Mouse (Mus musculus) forebrain, postnatal 0 days (tissue): ENCODE measurements around the gene Etv4. TPM values are rescaled to one million over a fixed set of nuclear protein-coding genes. Genes with fewer than 3 reads are reported as not detected.

ENCODE experiments used
- ATAC-seq: fragments of 200-750 bp; cut with Nextera tagmentation; 2 replicates; pipeline ENCODE4 v1.8.0; 2017; ENCODE audit warnings: mild to moderate bottlenecking, moderate library complexity
- DNase-seq: peaks from one replicate; pipeline ENCODE4 v3.0.0-alpha.2; 2015
- H3K27ac ChIP-seq: fragments of 300-500 bp; sonication (generic); 2 replicates; pipeline ENCODE4 v1.5.1; 2014; ENCODE audit warnings: low read depth, mild to moderate bottlenecking, antibody characterized with exemption, low read length, moderate library complexity, mixed read lengths
- H3K27me3 ChIP-seq: fragments of 300-500 bp; sonication (generic); 2 replicates; pipeline ENCODE4 v1.6.1; 2014; ENCODE audit warnings: mild to moderate bottlenecking, low read length, mixed read lengths; ENCODE audit not compliant: insufficient read depth
- H3K36me3 ChIP-seq: fragments of 300-500 bp; sonication (generic); 2 replicates; pipeline ENCODE4 v1.6.1; 2014; ENCODE audit warnings: mild to moderate bottlenecking, moderate library complexity; ENCODE audit not compliant: insufficient read depth
- H3K4me1 ChIP-seq: fragments of 300-500 bp; sonication (generic); 2 replicates; pipeline ENCODE4 v1.6.1; 2014; ENCODE audit warnings: antibody characterized with exemption; ENCODE audit not compliant: insufficient read depth
- H3K4me2 ChIP-seq: fragments of 300-500 bp; sonication (generic); 2 replicates; pipeline ENCODE4 v1.6.1; 2014; ENCODE audit warnings: low read depth, mild to moderate bottlenecking, moderate library complexity
- H3K4me3 ChIP-seq: fragments of 300-500 bp; sonication (generic); 2 replicates; pipeline ENCODE4 v1.5.1; 2014; ENCODE audit warnings: low read depth, low read length, mixed read lengths
- H3K9ac ChIP-seq: fragments of 300-500 bp; sonication (generic); 2 replicates; pipeline ENCODE4 v1.6.1; 2014; ENCODE audit warnings: mild to moderate bottlenecking
- H3K9me3 ChIP-seq: fragments of 300-500 bp; sonication (generic); 2 replicates; pipeline ENCODE4 v1.6.1; 2016; ENCODE audit warnings: low read length
- CTCF ChIP-seq: sonication (generic); IDR thresholded peaks from 2 replicates; pipeline ENCODE4 v1.5.1; 2016; ENCODE audit warnings: antibody characterized with exemption, control low read depth, low read depth
- WGBS: fragments of 180-500 bp; shearing (Covaris S2); extraction: QIAGEN DNeasy Blood & Tissue Kit; methylation state at CpG from one replicate; pipeline ENCODE4 v1.1.7; 2014; 5-methylcytosine and 5-hydroxymethylcytosine counted together
- polyA plus RNA-seq: library from polyadenylated mRNA; unstranded; fragments of >200 nt; fragmentation: Nextera tagmentation; extraction: Ambion mirVana; gene quantifications from 2 replicates; pipeline ENCODE4 v1.2.1, GENCODE M21; 2015
- total RNA-seq: library from RNA; depleted of rRNA; stranded (reverse); fragments of >200 nt; gene quantifications from 2 replicates; pipeline ENCODE4 v1.2.3, GENCODE M21; 2014; rRNA removed

Etv4 gene
- total RNA-seq (24.2 and 25.1 TPM in 2 replicates), polyA plus RNA-seq (15.9 and 16.8 TPM in 2 replicates)

GRCm38 (mm10) chr11:101785143-101785851, at the start of gene Etv4:
Gene Etv4 (minus strand): TSS chr11:101785371.
- WGBS = under 1% methylated on average over 35 of the region's 35 CpGs
- H3K9me3 ChIP-seq = no peaks in the 10 kb centered on the region
- peak; percentile 98 for ATAC-seq
- no peaks in the 10 kb centered on the region for H3K36me3 ChIP-seq
- H3K4me3 ChIP-seq = peak within 1 kb of the TSS; percentile 57
- TF ChIP-seq CTCF = no peak
- peaks cover 34% of the 10 kb centered on the region for H3K27me3 ChIP-seq
- peak within 1 kb of the TSS; percentile 98 for H3K4me2 ChIP-seq
- H3K4me1 ChIP-seq = peaks cover 4% of the 10 kb centered on the region; the same call in 1 of the 2 replicates
- H3K9ac ChIP-seq = peak within 1 kb of the TSS; percentile 60
- H3K27ac ChIP-seq = peak within 1 kb of the TSS; percentile 57
- peak; percentile 97 for DNase-seq

GRCm38 (mm10) chr11:101832001-101832400, 46.8 kb upstream of the Etv4 start:
- H3K4me2 ChIP-seq = no peak overlapping the region
- no peak overlapping the region for H3K27ac ChIP-seq
- H3K36me3 ChIP-seq = no peaks in the 10 kb centered on the region
- no peak overlapping the region for H3K9ac ChIP-seq
- no peaks in the 10 kb centered on the region for H3K27me3 ChIP-seq
- no peaks in the 10 kb centered on the region for H3K4me1 ChIP-seq
- ATAC-seq = peak; percentile 56
- 59% methylated on average over 7 of the region's 7 CpGs for WGBS
- peak; percentile 52 for DNase-seq
- H3K4me3 ChIP-seq = no peak overlapping the region
- no peak for TF ChIP-seq CTCF
- H3K9me3 ChIP-seq = no peaks in the 10 kb centered on the region

- 54% methylated on average over 8 of the region's 8 CpGs for WGBS
- no peak for ATAC-seq
- Histone ChIP-seq H3K9me3 (no peaks in the 10 kb centered on the region), H3K9ac (no peak overlapping the region), H3K4me3 (no peak overlapping the region), H3K27ac (no peak overlapping the region), H3K4me1 (no peaks in the 10 kb centered on the region), H3K27me3 (no peaks in the 10 kb centered on the region), H3K36me3 (no peaks in the 10 kb centered on the region), H3K4me2 (no peak overlapping the region)
- TF ChIP-seq CTCF = no peak
- DNase-seq = no peak
Observed at GRCm38 (mm10) chr11:101830616-101831015, 45.4 kb upstream of the Etv4 start.

GRCm38 (mm10) chr11:101830112-101830511, 44.9 kb upstream of the Etv4 start:
- ATAC-seq (no peak), DNase-seq (no peak)
- Histone ChIP-seq H3K9ac (no peak overlapping the region), H3K9me3 (no peaks in the 10 kb centered on the region), H3K27me3 (no peaks in the 10 kb centered on the region), H3K36me3 (no peaks in the 10 kb centered on the region), H3K4me3 (no peak overlapping the region), H3K4me1 (no peaks in the 10 kb centered on the region), H3K4me2 (no peak overlapping the region), H3K27ac (no peak overlapping the region)
- WGBS = 24% methylated on average over 10 of the region's 10 CpGs
- no peak for TF ChIP-seq CTCF

GRCm38 (mm10) chr11:101828718-101829117, 43.5 kb upstream of the Etv4 start:
- 94% methylated on average over 4 of the region's 4 CpGs for WGBS
- DNase-seq (no peak), ATAC-seq (no peak)
- no peak overlapping the region for H3K9ac ChIP-seq
- no peaks in the 10 kb centered on the region for H3K36me3 ChIP-seq
- no peak overlapping the region for H3K27ac ChIP-seq
- H3K4me3 ChIP-seq = no peak overlapping the region
- no peak overlapping the region for H3K4me2 ChIP-seq
- TF ChIP-seq CTCF = no peak
- no peaks in the 10 kb centered on the region for H3K9me3 ChIP-seq
- no peaks in the 10 kb centered on the region for H3K4me1 ChIP-seq
- H3K27me3 ChIP-seq = no peaks in the 10 kb centered on the region

- H3K9ac ChIP-seq = no peak overlapping the region
- H3K27ac ChIP-seq = no peak overlapping the region
- 77% methylated on average over 3 of the region's 3 CpGs for WGBS
- H3K4me1 ChIP-seq = no peaks in the 10 kb centered on the region
- no peaks in the 10 kb centered on the region for H3K36me3 ChIP-seq
- no peaks in the 10 kb centered on the region for H3K9me3 ChIP-seq
- DNase-seq = no peak
- H3K4me2 ChIP-seq = no peak overlapping the region
- no peak for ATAC-seq
- no peaks in the 10 kb centered on the region for H3K27me3 ChIP-seq
- no peak for TF ChIP-seq CTCF
- H3K4me3 ChIP-seq = no peak overlapping the region
Observed at GRCm38 (mm10) chr11:101823210-101823609, 38.0 kb upstream of the Etv4 start.

GRCm38 (mm10) chr11:101820899-101821298, 35.7 kb upstream of the Etv4 start:
- no peak for TF ChIP-seq CTCF
- WGBS = 43% methylated on average over 11 of the region's 11 CpGs
- Histone ChIP-seq H3K36me3 (no peaks in the 10 kb centered on the region), H3K4me2 (no peak overlapping the region), H3K27ac (no peak overlapping the region), H3K9me3 (no peaks in the 10 kb centered on the region), H3K4me1 (no peaks in the 10 kb centered on the region), H3K4me3 (no peak overlapping the region), H3K27me3 (no peaks in the 10 kb centered on the region), H3K9ac (no peak overlapping the region)
- DNase-seq = no peak
- ATAC-seq = no peak
